Mouse (Mus musculus) embryonic facial prominence, embryonic 10.5 days (tissue): ENCODE results near the gene Brd7. TPM values are rescaled to one million over a fixed set of nuclear protein-coding genes. Genes with fewer than 3 reads are reported as not detected.

Experiments
- DNase-seq: peaks from one replicate; pipeline ENCODE4 v3.0.0-alpha.2; 2017; ENCODE audit warnings: low spot score
- H3K27ac ChIP-seq: fragments of 300-500 bp; sonication (generic); replicated peaks from 2 replicates; pipeline ENCODE4 v1.5.1; 2016; ENCODE audit warnings: mild to moderate bottlenecking
- H3K27me3 ChIP-seq: fragments of 300-500 bp; sonication (generic); replicated peaks from 2 replicates; pipeline ENCODE4 v1.6.1; 2016; ENCODE audit warnings: low read depth, mild to moderate bottlenecking; ENCODE audit not compliant: poor library complexity, severe bottlenecking
- H3K36me3 ChIP-seq: fragments of 300-500 bp; sonication (generic); replicated peaks from 2 replicates; pipeline ENCODE4 v1.6.1; 2016; ENCODE audit warnings: mild to moderate bottlenecking, moderate library complexity
- H3K4me1 ChIP-seq: fragments of 300-500 bp; sonication (generic); 2 replicates; pipeline ENCODE4 v1.6.1; 2016
- H3K4me3 ChIP-seq: fragments of 300-500 bp; sonication (generic); 2 replicates; pipeline ENCODE4 v1.5.1; 2016; ENCODE audit warnings: mild to moderate bottlenecking, moderate library complexity
- H3K9me3 ChIP-seq: fragments of 300-500 bp; sonication (generic); 2 replicates; pipeline ENCODE4 v1.6.1; 2016; ENCODE audit warnings: mild to moderate bottlenecking
- WGBS: fragments of 180-500 bp; shearing (Covaris S2); methylation state at CpG from one replicate; pipeline ENCODE4 v1.1.7; 2016; 5-methylcytosine and 5-hydroxymethylcytosine counted together
- polyA plus RNA-seq: library from polyadenylated mRNA; unstranded; fragments of >200 nt; fragmentation: Nextera tagmentation; extraction: Ambion mirVana; gene quantifications from 2 replicates; pipeline ENCODE4 v1.2.1, GENCODE M21; 2016

The Brd7 gene
- 86.5 and 88.8 TPM in 2 replicates for polyA plus RNA-seq

GRCm38 (mm10) chr8:88361708-88362428, at the start of gene Brd7:
TSS of gene Brd7 (minus strand) at chr8:88362194.
- Histone ChIP-seq H3K27me3 (0 out of 2 replicates have a peak, but pooled peaks cover 7% of the 10 kb centered on the region), H3K4me1 (peaks cover 18% of the 10 kb centered on the region), H3K4me3 (peak within 1 kb of the TSS; percentile 99), H3K9me3 (peaks cover 5% of the 10 kb centered on the region; the same call in 1 of the 2 replicates), H3K36me3 (peaks cover 30% of the 10 kb centered on the region), H3K27ac (peak within 1 kb of the TSS; percentile 97)
- DNase-seq: peak; percentile 91
- under 1% methylated on average over 91 of the region's 91 CpGs for WGBS

- Histone ChIP-seq H3K27me3 (no peaks in the 10 kb centered on the region), H3K9me3 (peaks cover 1% of the 10 kb centered on the region; the same call in 1 of the 2 replicates), H3K4me3 (no peak overlapping the region), H3K36me3 (no peaks in the 10 kb centered on the region), H3K27ac (no peak overlapping the region; the same call in none of the 2 replicates), H3K4me1 (peaks cover 15% of the 10 kb centered on the region)
- WGBS: 45% methylated on average over 6 of the region's 6 CpGs
- peak; percentile 50 for DNase-seq
These were observed 49.5 kb upstream of the Brd7 start for GRCm38 (mm10) chr8:88411461-88411860.

GRCm38 (mm10) chr8:88409401-88409940, 47.5 kb upstream of the Brd7 start:
- Histone ChIP-seq H3K36me3 (no peaks in the 10 kb centered on the region), H3K4me3 (no peak overlapping the region), H3K27me3 (no peaks in the 10 kb centered on the region), H3K9me3 (peaks cover 4% of the 10 kb centered on the region; the same call in 1 of the 2 replicates), H3K27ac (no peak overlapping the region), H3K4me1 (peaks cover 15% of the 10 kb centered on the region)
- DNase-seq: no peak
- WGBS: 63% methylated on average over 11 of the region's 11 CpGs

GRCm38 (mm10) chr8:88407716-88408115, 45.7 kb upstream of the Brd7 start:
- DNase-seq: no peak
- Histone ChIP-seq H3K9me3 (peaks cover 4% of the 10 kb centered on the region; the same call in 1 of the 2 replicates), H3K4me1 (peaks cover 15% of the 10 kb centered on the region), H3K27ac (no peak overlapping the region), H3K27me3 (no peaks in the 10 kb centered on the region), H3K4me3 (no peak overlapping the region), H3K36me3 (no peaks in the 10 kb centered on the region)
- WGBS: 95% methylated on average over 6 of the region's 6 CpGs

DNA sequence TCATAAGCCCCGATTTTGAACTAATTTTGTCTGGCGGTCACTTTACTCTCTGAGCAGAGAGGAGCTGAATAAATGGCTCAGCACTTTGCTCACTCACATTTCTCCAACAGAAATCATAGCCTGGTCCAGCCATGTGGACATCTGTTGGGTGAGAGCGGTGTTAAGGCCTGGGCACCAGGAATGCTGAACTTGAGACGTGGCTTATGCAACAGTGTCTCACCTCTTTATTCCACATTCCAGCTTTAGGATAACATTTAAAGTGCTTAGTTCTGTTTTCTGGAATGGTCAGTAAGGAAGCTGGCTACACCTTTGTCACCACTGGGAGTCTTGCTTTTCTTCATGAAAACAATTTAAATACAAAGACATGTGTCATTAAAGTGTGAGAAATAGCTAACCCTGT, 36.1 kb upstream of the Brd7 start:
- H3K9me3 ChIP-seq: no peaks in the 10 kb centered on the region
- no peak overlapping the region for H3K27ac ChIP-seq
- H3K36me3 ChIP-seq: no peaks in the 10 kb centered on the region
- 0 out of 2 replicates have a peak, but pooled peaks cover 3% of the 10 kb centered on the region for H3K4me1 ChIP-seq
- H3K27me3 ChIP-seq: no peaks in the 10 kb centered on the region
- WGBS: 93% methylated on average over 4 of the region's 4 CpGs
- no peak overlapping the region for H3K4me3 ChIP-seq
- no peak for DNase-seq

DNA sequence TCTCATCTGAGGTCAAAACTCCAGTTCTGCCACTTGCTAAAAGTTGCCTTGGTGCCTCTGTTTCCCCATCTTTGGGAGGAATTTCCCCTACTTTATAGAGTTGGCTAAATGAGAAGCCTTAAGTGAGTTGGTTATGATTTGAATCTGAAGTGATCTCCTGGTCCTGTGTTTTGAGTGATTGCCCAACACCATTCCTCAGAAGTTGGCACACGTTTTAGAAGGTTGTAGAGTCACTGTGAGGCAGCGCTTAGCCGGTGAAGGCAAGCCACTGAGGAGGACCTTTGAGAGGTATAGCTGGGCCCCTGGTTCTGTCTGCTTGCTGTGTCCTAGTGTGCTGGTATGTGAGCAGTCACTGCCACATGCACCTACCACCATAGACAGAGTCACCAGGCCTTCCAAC, 31.3 kb upstream of the Brd7 start:
- DNase-seq: no peak
- Histone ChIP-seq H3K9me3 (no peaks in the 10 kb centered on the region), H3K4me3 (no peak overlapping the region), H3K4me1 (no peaks in the 10 kb centered on the region), H3K27ac (no peak overlapping the region), H3K27me3 (0 out of 2 replicates have a peak, but pooled peaks cover 9% of the 10 kb centered on the region), H3K36me3 (no peaks in the 10 kb centered on the region)
- WGBS: 91% methylated on average over 3 of the region's 3 CpGs

GRCm38 (mm10) chr8:88390749-88391148, 28.8 kb upstream of the Brd7 start:
- WGBS: 81% methylated on average over 1 of the region's 1 CpGs
- no peak for DNase-seq
- H3K36me3 ChIP-seq: no peaks in the 10 kb centered on the region

DNA sequence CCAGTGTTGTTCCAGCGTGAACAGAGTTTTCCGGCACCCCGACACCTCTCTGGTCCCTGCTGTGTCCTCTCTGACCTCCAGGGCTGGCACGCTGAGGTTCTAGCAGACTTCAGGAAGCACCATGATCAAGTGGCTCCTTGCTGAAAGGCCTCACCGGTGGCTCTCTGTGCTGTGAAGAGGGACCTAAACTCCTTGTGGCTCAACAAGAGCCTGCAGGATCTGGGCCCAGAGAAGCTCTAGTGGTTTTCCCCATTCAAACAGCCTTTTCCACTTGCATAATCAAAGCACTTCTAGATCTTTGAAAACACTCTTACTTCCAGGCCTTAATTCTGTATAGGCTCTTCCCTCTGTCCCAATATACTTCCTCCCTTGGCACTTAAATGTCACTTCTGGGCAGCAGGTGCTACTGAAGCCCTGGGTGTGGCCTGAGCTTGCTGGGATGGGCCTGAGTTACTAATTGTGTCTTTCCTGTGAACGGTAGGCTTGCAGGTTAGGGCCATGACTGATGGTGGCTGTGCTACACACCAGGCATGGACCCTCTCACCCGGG, 26.8 kb upstream of the Brd7 start:
- 79% methylated on average over 7 of the region's 7 CpGs for WGBS
- Histone ChIP-seq H3K27me3 (peaks cover 19% of the 10 kb centered on the region; the same call in 1 of the 2 replicates), H3K4me1 (no peaks in the 10 kb centered on the region), H3K4me3 (no peak overlapping the region), H3K9me3 (no peaks in the 10 kb centered on the region), H3K36me3 (no peaks in the 10 kb centered on the region), H3K27ac (no peak overlapping the region)
- DNase-seq: no peak

More at GRCm38 (mm10) chr8:88390749-88391148, 28.8 kb upstream of the Brd7 start:
- no peaks in the 10 kb centered on the region for H3K4me1 ChIP-seq
- 0 out of 2 replicates have a peak, but pooled peaks cover 17% of the 10 kb centered on the region for H3K27me3 ChIP-seq
- no peaks in the 10 kb centered on the region for H3K9me3 ChIP-seq
- no peak overlapping the region for H3K27ac ChIP-seq
- H3K4me3 ChIP-seq: no peak overlapping the region

DNA sequence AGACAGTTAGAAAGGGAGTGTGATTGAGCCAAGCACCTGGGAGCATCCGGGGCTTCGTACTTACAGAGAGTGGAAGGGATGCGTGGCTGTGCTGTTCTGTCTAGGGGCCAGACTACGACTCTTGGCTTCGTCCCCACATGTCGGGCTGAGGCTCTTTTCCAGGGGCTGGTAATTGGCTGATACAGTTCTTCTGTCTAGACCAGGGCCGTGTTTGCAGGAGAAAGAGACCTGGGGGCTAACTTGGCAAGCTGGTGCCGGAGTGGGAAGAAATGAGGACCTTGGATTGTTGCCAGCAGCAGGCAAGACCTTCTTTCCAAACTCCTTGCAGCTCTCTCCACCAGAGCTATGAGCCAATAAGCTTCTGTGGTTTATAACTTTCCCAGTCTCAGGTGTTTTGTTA, 25.9 kb upstream of the Brd7 start:
- 0 out of 2 replicates have a peak, but pooled peaks cover 2% of the 10 kb centered on the region for H3K9me3 ChIP-seq
- no peaks in the 10 kb centered on the region for H3K4me1 ChIP-seq
- 87% methylated on average over 8 of the region's 8 CpGs for WGBS
- no peak for DNase-seq
- H3K4me3 ChIP-seq: no peak overlapping the region
- peaks cover 23% of the 10 kb centered on the region; the same call in 1 of the 2 replicates for H3K27me3 ChIP-seq
- H3K27ac ChIP-seq: no peak overlapping the region
- no peaks in the 10 kb centered on the region for H3K36me3 ChIP-seq

- Histone ChIP-seq H3K4me1 (peaks cover 18% of the 10 kb centered on the region), H3K27ac (peak overlapping the region; percentile 73; the same call in 1 of the 2 replicates), H3K27me3 (peaks cover 25% of the 10 kb centered on the region; the same call in 1 of the 2 replicates), H3K36me3 (no peaks in the 10 kb centered on the region), H3K9me3 (0 out of 2 replicates have a peak, but pooled peaks cover 2% of the 10 kb centered on the region), H3K4me3 (no peak overlapping the region)
- DNase-seq: no peak
- 89% methylated on average over 2 of the region's 2 CpGs for WGBS
These were observed 21.2 kb upstream of the Brd7 start for GRCm38 (mm10) chr8:88383164-88383556.

DNA sequence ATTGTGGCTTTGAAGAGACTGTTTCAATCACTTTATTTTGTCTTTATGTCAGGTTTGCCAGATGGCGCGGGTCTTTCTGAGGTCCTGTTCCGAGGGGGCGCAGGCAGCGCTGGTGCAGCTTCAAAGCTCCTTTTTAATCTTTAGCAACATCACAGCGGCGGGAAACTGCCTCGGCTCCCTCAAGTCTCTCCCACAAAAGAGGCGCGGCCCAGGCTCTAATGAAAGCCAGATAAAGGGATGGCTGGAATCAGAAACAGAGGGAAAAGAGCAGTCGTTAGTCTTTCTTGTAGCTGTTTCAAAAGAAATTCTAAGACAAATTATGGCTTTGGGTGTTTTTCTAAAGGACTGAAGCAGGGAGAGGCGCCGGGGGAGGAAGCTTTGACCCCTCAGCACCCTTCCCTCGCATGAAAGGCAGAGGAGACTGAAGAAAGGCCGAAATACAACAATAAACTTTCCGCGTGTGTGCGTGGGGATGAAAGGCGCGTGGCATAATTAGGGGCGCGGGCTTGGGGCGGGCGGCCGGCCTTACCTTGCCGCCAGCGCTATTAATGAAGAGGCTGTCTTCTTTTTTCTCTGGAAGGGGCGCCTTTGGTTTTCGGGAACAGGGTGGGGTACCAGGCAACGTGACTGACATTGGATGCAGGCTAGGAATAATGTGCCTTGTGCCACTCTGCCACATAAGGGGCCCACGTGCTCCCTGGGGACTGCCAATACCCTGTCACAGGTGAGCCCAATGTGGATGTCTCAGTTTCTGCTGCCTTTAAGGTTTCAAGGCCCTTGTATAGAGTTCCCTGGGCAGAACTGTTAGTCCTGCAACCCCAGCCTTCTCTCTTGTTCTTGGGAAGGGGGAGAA, 20.5 kb upstream of the Brd7 start:
- 66% methylated on average over 31 of the region's 31 CpGs for WGBS
- peak overlapping the region; percentile 73 for H3K27ac ChIP-seq
- peaks cover 22% of the 10 kb centered on the region; the same call in 1 of the 2 replicates for H3K27me3 ChIP-seq
- H3K4me1 ChIP-seq: peaks cover 18% of the 10 kb centered on the region
- DNase-seq: peak; percentile 58
- H3K4me3 ChIP-seq: no peak overlapping the region
- no peaks in the 10 kb centered on the region for H3K36me3 ChIP-seq
- 0 out of 2 replicates have a peak, but pooled peaks cover 2% of the 10 kb centered on the region for H3K9me3 ChIP-seq

DNA sequence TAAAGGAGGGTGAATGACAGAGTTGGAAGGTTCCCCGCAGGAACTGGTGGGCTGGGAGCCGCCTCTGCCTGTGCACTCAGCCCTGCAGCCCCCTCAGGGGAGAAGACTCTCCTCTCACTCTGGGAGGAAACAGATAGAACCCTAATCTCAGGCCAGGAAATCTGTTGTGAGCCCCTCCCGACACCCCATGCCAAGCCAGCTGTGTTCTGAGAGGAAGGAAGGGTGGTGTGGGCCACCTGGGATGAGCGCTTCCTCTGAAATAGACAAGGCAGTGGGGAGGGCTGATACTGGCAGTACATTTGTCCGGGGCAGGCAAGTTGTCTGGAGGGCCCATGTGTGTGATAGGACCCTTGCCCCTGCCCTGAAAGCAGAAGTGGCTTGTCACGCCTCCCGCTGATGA, 18.5 kb upstream of the Brd7 start:
- Histone ChIP-seq H3K36me3 (no peaks in the 10 kb centered on the region), H3K9me3 (0 out of 2 replicates have a peak, but pooled peaks cover 2% of the 10 kb centered on the region), H3K4me1 (peaks cover 29% of the 10 kb centered on the region), H3K27ac (no peak overlapping the region; the same call in 1 of the 2 replicates), H3K4me3 (no peak overlapping the region), H3K27me3 (peaks cover 22% of the 10 kb centered on the region)
- WGBS: 72% methylated on average over 7 of the region's 7 CpGs
- no peak for DNase-seq
